Mouse (Mus musculus) T-helper 17 cell (primary cell): ENCODE measurements around the gene Mta3.
"Not testable (repeated sequence)": the region's sequence is repeated elsewhere in the genome, so short reads cannot be mapped to it uniquely, and the experiment has no call there.

Source experiments
- in situ Hi-C, 2 experiments: fragments of 300-600 bp; cut with MboI, MseI; formaldehyde crosslinking; loops; 1 replicate in 1 of 2; 2 replicates in 1 of 2; pipeline ENCODE4 v1.15.1; 2025; ENCODE audit warnings: high pct_unique_total_duplicates in 2 of 2

Mta3 gene

DNA sequence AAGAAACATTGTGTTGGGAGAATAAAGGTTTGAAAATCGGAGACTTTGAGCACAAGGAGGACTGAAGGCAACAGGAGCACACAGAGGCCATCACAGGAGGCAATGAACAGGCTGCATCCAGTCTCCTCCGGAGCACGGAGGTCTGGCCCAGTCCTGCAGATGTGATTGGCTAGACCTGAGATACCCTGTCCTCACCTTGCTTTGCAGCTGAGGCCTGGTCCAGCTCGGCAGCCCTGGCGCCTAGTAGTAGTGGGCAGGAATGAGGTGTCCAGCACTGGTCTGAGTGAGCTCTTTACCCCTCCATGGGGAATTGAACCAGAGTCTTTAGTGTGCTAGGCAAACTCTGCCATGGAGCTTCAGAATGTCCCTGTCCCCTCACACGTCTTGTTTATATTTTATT is 141.1 kb downstream of the Mta3 start:
- in situ Hi-C loops: no loop called here

GRCm38 (mm10) chr17:83847815-83848214 is 141.9 kb downstream of the Mta3 start, which contains the start of gene Haao:
Gene Haao, minus strand, starts transcription at chr17:83847963.
- in situ Hi-C loops: no loop called here

DNA sequence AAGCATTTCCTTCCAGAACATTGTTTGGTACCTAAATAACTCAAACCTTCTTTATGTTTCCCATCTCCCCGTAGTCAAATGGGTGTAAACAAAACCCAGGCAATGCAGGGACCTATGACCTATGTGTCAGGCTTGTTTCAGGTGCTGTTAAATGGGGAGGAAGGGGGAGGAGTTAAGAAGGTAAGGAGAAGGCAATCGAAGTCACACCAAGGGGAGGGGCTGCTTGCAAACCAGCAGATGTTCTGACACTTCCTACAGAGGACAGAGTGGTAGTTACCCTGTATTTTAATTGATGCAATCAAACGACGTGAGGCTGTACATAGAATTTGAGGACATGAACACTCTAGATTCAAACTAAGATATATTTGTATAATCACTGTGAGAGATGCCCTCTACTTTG is 142.5 kb downstream of the Mta3 start:
- in situ Hi-C loops: no loop called here

- in situ Hi-C loops: no loop called here
These were observed 143.2 kb downstream of the Mta3 start for GRCm38 (mm10) chr17:83849081-83849675.

GRCm38 (mm10) chr17:83849717-83850116 is 143.8 kb downstream of the Mta3 start:
- in situ Hi-C loops: loop anchor here in 1 of 2 experiments (5.0 to 10.0 kb wide), 3 partner anchors 32 to 575 kb away; partner anchors contain the start of gene Kcng3

- in situ Hi-C loops: loop anchor here in 1 of 2 experiments (5.0 to 10.0 kb wide), 3 partner anchors 33 to 576 kb away; partner anchors contain the start of gene Kcng3
These were observed 144.5 kb downstream of the Mta3 start for GRCm38 (mm10) chr17:83850458-83850857.

DNA sequence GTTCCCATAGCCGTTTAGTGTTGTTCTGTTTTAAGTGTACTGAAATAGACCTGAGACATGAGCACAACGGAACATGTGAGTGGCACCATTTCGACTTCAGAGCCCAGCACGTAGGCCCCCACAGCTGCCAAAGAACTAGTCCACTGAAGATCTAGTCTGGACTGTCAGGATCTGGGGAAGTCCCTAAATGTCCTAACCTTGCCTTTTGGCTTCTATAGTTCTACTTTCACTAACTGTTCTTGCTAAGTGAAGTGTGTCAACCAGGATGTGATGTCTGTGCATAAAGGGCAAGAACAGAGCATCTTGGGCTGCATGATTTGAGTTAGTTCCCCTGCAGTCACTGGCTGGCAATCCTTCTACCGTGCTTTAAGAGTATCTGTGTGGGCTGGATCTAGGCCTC is 144.9 kb downstream of the Mta3 start:
- in situ Hi-C loops: loop anchor here in 1 of 2 experiments (5.0 to 10.0 kb wide), 3 partner anchors 34 to 576 kb away; partner anchors contain the start of gene Kcng3

- in situ Hi-C loops: loop anchor here in 1 of 2 experiments (5.0 to 10.0 kb wide), 3 partner anchors 37 to 579 kb away; partner anchors contain the start of gene Kcng3
These were observed 147.9 kb downstream of the Mta3 start for GRCm38 (mm10) chr17:83853831-83854230.

DNA sequence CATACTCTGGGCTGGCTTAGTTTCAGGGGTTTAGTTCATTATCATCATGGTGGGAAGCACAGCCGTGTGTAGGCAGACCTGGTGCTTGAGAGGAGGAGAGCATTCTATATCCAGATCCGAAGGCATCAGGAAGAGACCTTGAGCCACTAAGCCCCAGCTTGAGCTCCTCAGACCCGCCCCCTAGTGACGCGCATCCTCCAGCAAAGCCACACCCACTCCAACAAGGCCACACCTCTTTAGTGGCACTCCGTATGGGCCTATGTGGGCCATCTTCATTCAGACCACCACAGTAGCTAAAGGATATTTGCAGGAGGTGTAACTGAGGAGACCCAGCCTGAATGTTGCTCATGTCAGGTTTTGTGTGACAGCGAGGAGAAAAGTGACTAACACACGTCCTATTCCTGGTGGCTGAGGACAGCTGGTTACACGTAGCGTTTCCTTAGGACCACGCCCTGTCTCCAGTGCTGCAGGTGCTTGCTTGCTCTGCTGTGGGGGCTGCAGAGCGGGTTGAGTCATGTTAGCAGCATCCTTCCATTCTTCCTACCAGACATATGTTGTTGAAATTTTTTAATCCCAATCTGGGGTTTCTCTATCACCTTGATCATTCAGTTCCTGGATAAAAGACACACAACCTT is 148.4 kb downstream of the Mta3 start:
- in situ Hi-C loops: loop anchor here in 1 of 2 experiments (5.0 to 10.0 kb wide), 3 partner anchors 37 to 580 kb away; partner anchors contain the start of gene Kcng3

DNA sequence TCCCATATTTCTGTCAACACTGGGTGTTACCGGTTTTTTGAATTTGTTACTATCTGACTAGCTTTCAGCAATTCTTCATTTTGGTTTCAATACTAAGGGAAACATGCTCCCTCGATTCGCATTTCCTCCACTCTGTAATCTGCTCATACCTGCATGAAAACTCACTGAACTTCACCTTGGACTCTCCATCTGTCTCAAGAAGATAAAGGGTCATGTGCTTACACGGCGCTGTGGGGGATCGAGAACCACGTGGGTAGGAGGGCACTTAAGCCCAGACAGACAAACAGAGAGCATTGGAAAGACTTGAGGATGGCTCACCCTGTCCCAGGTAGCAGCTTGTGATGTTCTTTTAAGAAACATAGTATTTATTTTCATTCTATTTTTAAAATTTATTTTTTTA is 152.4 kb downstream of the Mta3 start:
- in situ Hi-C loops: loop anchor here in 1 of 2 experiments (10.0 kb wide), 2 partner anchors 224 to 584 kb away; partner anchors contain the start of gene Kcng3

DNA sequence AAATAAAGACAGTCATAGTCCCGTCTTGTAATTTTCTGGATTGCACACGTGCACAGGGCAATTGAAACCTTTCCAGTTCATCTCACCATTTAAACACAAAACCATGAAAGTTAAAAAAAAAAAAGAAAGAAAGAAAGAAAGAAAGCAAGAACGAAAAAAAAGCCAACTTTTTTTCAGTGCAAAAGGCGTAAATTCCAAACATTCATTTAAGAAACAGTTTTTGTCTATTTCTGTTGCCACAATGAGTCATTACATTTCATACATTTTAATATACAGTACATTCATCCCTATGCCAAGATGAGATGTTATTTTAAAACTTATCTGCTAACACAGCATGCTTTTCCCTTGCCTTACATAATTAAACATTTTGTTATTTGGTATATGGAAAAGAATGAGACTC is 153.7 kb downstream of the Mta3 start:
- in situ Hi-C loops: loop anchor here in 1 of 2 experiments (10.0 kb wide), 2 partner anchors 225 to 585 kb away; partner anchors contain the start of gene Kcng3

DNA sequence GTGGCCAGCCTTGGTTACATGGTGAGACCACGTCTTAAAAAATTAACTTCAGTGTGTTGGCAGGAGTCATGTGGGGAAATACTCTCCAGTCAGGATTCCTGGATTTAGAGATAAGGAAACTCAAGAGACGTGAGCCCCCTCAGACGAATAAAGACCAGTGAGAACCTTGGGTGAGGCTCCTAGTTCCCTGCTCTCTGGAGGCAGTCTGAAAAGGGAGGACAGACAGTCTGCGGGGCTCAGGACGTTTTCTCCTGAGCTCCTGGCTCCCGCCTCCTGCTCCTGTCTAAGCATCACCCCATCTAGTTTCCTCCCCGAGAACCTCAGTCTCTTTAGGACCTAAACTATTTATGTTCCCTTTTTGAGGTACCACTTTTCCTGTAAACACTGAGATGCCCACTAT is 154.3 kb downstream of the Mta3 start:
- in situ Hi-C loops: no loop called here

GRCm38 (mm10) chr17:83860968-83861367 is 155.0 kb downstream of the Mta3 start:
- in situ Hi-C loops: not testable (repeated sequence)

DNA sequence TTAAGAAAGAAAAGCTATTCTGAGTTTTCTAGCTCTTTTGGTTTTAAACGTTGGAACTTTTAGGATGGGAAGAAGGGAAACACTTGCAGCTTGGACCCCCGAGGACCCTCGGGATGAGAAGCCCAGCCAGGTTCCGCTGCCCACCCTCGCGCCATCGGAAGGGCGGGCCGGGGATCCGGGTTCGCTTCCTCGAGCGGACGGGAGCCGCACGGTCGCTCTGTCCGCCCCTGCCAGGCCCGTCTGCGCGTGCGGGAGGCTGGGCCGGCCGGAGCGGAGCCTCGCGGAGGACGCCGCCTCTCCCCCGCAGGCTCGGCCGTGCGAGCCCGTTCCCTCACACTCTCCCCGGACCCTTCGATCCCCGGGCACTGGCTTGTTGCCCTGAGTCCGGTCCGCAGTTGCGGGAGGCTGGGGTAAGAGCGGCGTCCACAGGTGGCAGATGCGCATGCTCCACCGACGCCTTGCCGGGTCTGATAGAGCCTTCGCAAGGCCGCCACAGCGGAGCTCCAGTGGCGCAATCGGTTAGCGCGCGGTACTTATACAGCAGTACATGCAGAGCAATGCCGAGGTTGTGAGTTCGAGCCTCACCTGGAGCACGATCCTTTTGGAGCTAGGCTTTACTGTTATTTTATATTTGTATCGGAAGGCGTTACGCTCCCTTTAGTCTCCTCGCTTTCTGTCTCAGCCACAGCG is 155.6 kb downstream of the Mta3 start:
- in situ Hi-C loops: no loop called here

- in situ Hi-C loops: no loop called here
These were observed 156.3 kb downstream of the Mta3 start for GRCm38 (mm10) chr17:83862134-83862881.

- in situ Hi-C loops: no loop called here
These were observed 159.4 kb downstream of the Mta3 start for GRCm38 (mm10) chr17:83865366-83865765.

- in situ Hi-C loops: no loop called here
These were observed 160.6 kb downstream of the Mta3 start for GRCm38 (mm10) chr17:83866582-83866981.

DNA sequence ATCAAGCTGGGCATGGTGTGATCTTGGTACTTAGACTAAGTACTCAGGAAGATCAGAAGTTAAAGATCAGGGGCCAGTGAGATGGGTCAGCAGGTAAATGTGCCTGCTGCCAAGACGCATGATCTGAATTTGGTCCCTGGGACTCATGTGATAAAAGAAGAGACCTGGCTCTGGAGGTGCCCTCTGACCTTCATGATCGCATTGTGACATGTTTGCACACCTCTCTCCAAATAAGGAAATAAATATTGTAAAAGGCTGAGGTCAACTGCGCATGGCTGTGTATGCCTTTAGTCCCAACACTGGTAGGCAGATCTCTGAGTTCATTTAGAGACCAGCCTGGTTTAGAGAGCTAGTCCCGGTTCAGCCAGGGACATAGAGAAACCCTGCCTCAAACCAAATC is 164.4 kb downstream of the Mta3 start:
- in situ Hi-C loops: loop anchor here (5.0 to 10.0 kb wide), 2 partner anchors 102 to 514 kb away; no protein-coding TSS in a partner anchor
